Mouse (Mus musculus): ENCODE results near the gene Nktr. TPM values are rescaled to one million over a fixed set of nuclear protein-coding genes. Genes with fewer than 3 reads are reported as not detected.

Nktr gene
- polyA plus RNA-seq (2014; fragmentation: Nextera tagmentation; extraction: Ambion mirVana), result 59.6 and 83.7 TPM in 2 replicates

GRCm38 (mm10) chr9:121718792-121719318 lies at the start of gene Nktr:
Gene Nktr, plus strand, starts transcription at chr9:121719169.
- peak; percentile 99 for ATAC-seq (ENCODE audit: low FRiP score, low TSS enrichment)
- Histone ChIP-seq H3K4me2 (replicated peaks; ENCODE audit: low read depth, low read length) (peak within 1 kb of the TSS; percentile 91), H3K9ac (ENCODE audit: low read depth, low read length) (peak within 1 kb of the TSS; percentile 98), H3K27me3 (ENCODE audit: control insufficient read depth, insufficient read depth, low read length) (no peaks in the 10 kb centered on the region), H3K4me1 (ENCODE audit: control insufficient read depth, insufficient read depth, low read length) (peaks cover 4% of the 10 kb centered on the region; the same call in 1 of the 2 replicates), H3K36me3 (ENCODE audit: control insufficient read depth, insufficient read depth, low read length) (no peaks in the 10 kb centered on the region), H3K27ac (ENCODE audit: low read depth, low read length) (peak within 1 kb of the TSS; percentile 95), H3K4me3 (ENCODE audit: low read length) (peak within 1 kb of the TSS; percentile 93), H3K9me3 (ENCODE audit: control insufficient read depth, low read length) (no peaks in the 10 kb centered on the region)
- 0% methylated on average over 59 of the region's 61 CpGs for WGBS

- no peak overlapping the region for H3K27ac ChIP-seq (ENCODE audit: low read depth, low read length)
- H3K9ac ChIP-seq (ENCODE audit: low read depth, low read length), result peak overlapping the region; percentile 45
- H3K27me3 ChIP-seq (ENCODE audit: control insufficient read depth, insufficient read depth, low read length), result peaks cover 30% of the 10 kb centered on the region
- peak; percentile 75 for ATAC-seq (ENCODE audit: low FRiP score, low TSS enrichment)
- peak overlapping the region; percentile 30 for H3K4me3 ChIP-seq (ENCODE audit: low read length)
- H3K4me1 ChIP-seq (ENCODE audit: control insufficient read depth, insufficient read depth, low read length), result peaks cover 10% of the 10 kb centered on the region; the same call in 1 of the 2 replicates
- no peaks in the 10 kb centered on the region for H3K36me3 ChIP-seq (ENCODE audit: control insufficient read depth, insufficient read depth, low read length)
- peak overlapping the region; percentile 55 for H3K4me2 ChIP-seq (replicated peaks; ENCODE audit: low read depth, low read length)
- under 1% methylated on average over 28 of the region's 28 CpGs for WGBS
- no peaks in the 10 kb centered on the region for H3K9me3 ChIP-seq (ENCODE audit: control insufficient read depth, low read length)
Measured at GRCm38 (mm10) chr9:121669348-121669791, 49.6 kb upstream of the Nktr start.

DNA sequence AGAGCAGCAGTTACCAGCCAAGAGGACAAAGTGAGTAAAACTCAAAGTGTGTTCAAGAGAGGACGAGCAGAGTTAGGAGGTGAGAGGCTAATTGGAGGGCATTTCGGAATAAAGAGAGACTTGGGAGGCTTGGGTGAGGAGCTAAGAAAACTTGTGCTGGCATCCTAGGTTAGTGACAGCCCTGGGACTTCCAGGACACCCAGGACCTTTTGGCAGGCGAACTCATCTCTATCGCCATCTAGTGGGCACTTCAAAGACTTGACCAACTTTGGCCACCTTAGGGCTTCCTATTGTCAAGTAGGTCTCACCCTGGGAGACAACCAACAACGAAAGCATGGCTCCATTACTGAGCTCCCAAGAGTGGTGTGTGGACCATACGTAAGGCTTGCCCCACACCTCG lies 47.7 kb upstream of the Nktr start:
- no peaks in the 10 kb centered on the region for H3K36me3 ChIP-seq (ENCODE audit: control insufficient read depth, insufficient read depth, low read length)
- H3K9me3 ChIP-seq (ENCODE audit: control insufficient read depth, low read length), result no peaks in the 10 kb centered on the region
- no peak overlapping the region for H3K9ac ChIP-seq (ENCODE audit: low read depth, low read length)
- H3K4me2 ChIP-seq (replicated peaks; ENCODE audit: low read depth, low read length), result no peak overlapping the region
- H3K4me1 ChIP-seq (ENCODE audit: control insufficient read depth, insufficient read depth, low read length), result peaks cover 10% of the 10 kb centered on the region; the same call in 1 of the 2 replicates
- peaks cover 30% of the 10 kb centered on the region for H3K27me3 ChIP-seq (ENCODE audit: control insufficient read depth, insufficient read depth, low read length)
- H3K4me3 ChIP-seq (ENCODE audit: low read length), result no peak overlapping the region
- 27% methylated on average over 7 of the region's 7 CpGs for WGBS
- no peak overlapping the region for H3K27ac ChIP-seq (ENCODE audit: low read depth, low read length)
- no peak for ATAC-seq (ENCODE audit: low FRiP score, low TSS enrichment)

DNA sequence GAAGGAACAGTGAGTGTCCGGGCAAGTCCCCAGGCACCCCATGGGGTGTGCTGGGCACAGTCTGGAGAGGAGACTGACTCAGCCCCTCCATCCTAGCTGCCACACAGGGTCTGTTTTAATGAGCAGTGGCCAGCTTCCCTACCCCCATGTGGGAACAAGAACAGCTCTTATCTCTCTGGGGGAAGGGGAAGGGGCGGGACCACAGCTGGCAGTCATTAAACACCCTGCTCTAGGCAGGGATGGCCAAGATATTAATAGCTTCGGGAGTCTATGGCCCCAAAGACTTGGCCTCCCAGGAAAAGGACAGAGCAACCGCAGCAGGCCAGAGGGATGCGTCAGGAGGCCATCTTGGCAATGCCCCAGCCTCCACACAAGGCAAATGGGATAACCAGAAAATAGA lies 46.7 kb upstream of the Nktr start:
- 53% methylated on average over 5 of the region's 5 CpGs for WGBS
- Histone ChIP-seq H3K4me3 (ENCODE audit: low read length) (no peak overlapping the region), H3K4me1 (ENCODE audit: control insufficient read depth, insufficient read depth, low read length) (peaks cover 5% of the 10 kb centered on the region; the same call in 1 of the 2 replicates), H3K9ac (ENCODE audit: low read depth, low read length) (no peak overlapping the region), H3K36me3 (ENCODE audit: control insufficient read depth, insufficient read depth, low read length) (no peaks in the 10 kb centered on the region), H3K27ac (ENCODE audit: low read depth, low read length) (no peak overlapping the region), H3K27me3 (ENCODE audit: control insufficient read depth, insufficient read depth, low read length) (peaks cover 30% of the 10 kb centered on the region; the same call in 1 of the 2 replicates), H3K9me3 (ENCODE audit: control insufficient read depth, low read length) (no peaks in the 10 kb centered on the region), H3K4me2 (replicated peaks; ENCODE audit: low read depth, low read length) (no peak overlapping the region)
- ATAC-seq (ENCODE audit: low FRiP score, low TSS enrichment), result no peak

DNA sequence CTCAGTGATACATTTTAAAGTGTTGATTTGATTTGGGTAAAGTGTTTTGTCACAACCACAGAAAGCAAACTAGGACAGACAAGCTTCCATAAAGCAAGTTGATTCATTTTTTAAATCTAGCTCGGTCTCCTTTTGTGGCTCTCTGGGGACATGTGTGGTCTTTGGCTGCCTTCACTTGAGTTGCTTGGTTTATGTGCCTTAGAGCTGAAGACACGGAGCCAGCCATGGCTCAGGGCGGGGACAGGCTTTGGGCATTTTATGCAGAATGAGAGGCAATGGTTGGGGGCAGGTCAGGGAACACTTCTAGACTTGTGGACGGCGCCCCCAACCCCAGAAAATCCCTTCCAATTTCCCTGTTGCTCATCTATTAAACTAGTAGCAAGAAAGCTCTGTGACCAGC lies 45.3 kb upstream of the Nktr start:
- H3K27ac ChIP-seq (ENCODE audit: low read depth, low read length), result no peak overlapping the region
- peaks cover 5% of the 10 kb centered on the region; the same call in 1 of the 2 replicates for H3K4me1 ChIP-seq (ENCODE audit: control insufficient read depth, insufficient read depth, low read length)
- H3K36me3 ChIP-seq (ENCODE audit: control insufficient read depth, insufficient read depth, low read length), result no peaks in the 10 kb centered on the region
- no peak for ATAC-seq (ENCODE audit: low FRiP score, low TSS enrichment)
- H3K4me2 ChIP-seq (replicated peaks; ENCODE audit: low read depth, low read length), result no peak overlapping the region
- H3K9me3 ChIP-seq (ENCODE audit: control insufficient read depth, low read length), result no peaks in the 10 kb centered on the region
- no peak overlapping the region for H3K4me3 ChIP-seq (ENCODE audit: low read length)
- WGBS, result 78% methylated on average over 5 of the region's 5 CpGs
- peaks cover 19% of the 10 kb centered on the region; the same call in 1 of the 2 replicates for H3K27me3 ChIP-seq (ENCODE audit: control insufficient read depth, insufficient read depth, low read length)
- no peak overlapping the region for H3K9ac ChIP-seq (ENCODE audit: low read depth, low read length)

- Histone ChIP-seq H3K4me3 (ENCODE audit: low read length) (no peak overlapping the region), H3K4me1 (ENCODE audit: control insufficient read depth, insufficient read depth, low read length) (no peaks in the 10 kb centered on the region), H3K27ac (ENCODE audit: low read depth, low read length) (no peak overlapping the region), H3K27me3 (ENCODE audit: control insufficient read depth, insufficient read depth, low read length) (peaks cover 9% of the 10 kb centered on the region; the same call in 1 of the 2 replicates), H3K9ac (ENCODE audit: low read depth, low read length) (no peak overlapping the region), H3K4me2 (replicated peaks; ENCODE audit: low read depth, low read length) (no peak overlapping the region), H3K9me3 (ENCODE audit: control insufficient read depth, low read length) (no peaks in the 10 kb centered on the region), H3K36me3 (ENCODE audit: control insufficient read depth, insufficient read depth, low read length) (no peaks in the 10 kb centered on the region)
- 63% methylated on average over 9 of the region's 9 CpGs for WGBS
- ATAC-seq (ENCODE audit: low FRiP score, low TSS enrichment), result no peak
Measured at GRCm38 (mm10) chr9:121675011-121675410, 44.0 kb upstream of the Nktr start.

- ATAC-seq (ENCODE audit: low FRiP score, low TSS enrichment), result no peak
- no peaks in the 10 kb centered on the region for H3K9me3 ChIP-seq (ENCODE audit: control insufficient read depth, low read length)
Measured at GRCm38 (mm10) chr9:121675556-121675955, 43.4 kb upstream of the Nktr start.

DNA sequence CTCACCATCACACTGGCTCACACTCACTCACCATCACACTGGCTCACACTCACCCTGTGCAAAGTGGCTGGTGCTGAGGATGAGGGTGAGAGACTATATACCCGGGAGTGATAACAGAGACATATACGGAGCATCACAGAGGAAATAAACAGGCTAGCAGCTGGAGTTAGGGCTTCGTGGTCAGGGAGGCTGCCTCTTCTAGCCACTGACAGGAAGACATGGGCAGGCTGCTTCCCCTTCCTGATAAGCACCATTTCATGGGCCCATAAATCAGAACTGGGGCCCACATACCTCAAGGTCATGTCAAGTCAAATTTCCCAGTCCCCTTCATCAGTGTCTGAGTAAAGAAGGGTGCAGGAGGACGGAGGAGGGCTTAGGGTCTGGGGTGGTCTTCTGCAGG lies 41.9 kb upstream of the Nktr start:
- H3K36me3 ChIP-seq (ENCODE audit: control insufficient read depth, insufficient read depth, low read length), result no peaks in the 10 kb centered on the region
- 43% methylated on average over 4 of the region's 4 CpGs for WGBS
- no peak overlapping the region for H3K9ac ChIP-seq (ENCODE audit: low read depth, low read length)
- H3K4me2 ChIP-seq (replicated peaks; ENCODE audit: low read depth, low read length), result no peak overlapping the region
- H3K27ac ChIP-seq (ENCODE audit: low read depth, low read length), result no peak overlapping the region
- no peaks in the 10 kb centered on the region for H3K9me3 ChIP-seq (ENCODE audit: control insufficient read depth, low read length)
- no peaks in the 10 kb centered on the region for H3K27me3 ChIP-seq (ENCODE audit: control insufficient read depth, insufficient read depth, low read length)
- H3K4me3 ChIP-seq (ENCODE audit: low read length), result no peak overlapping the region
- no peak for ATAC-seq (ENCODE audit: low FRiP score, low TSS enrichment)
- H3K4me1 ChIP-seq (ENCODE audit: control insufficient read depth, insufficient read depth, low read length), result no peaks in the 10 kb centered on the region

More at GRCm38 (mm10) chr9:121675556-121675955, 43.4 kb upstream of the Nktr start:
- H3K4me3 ChIP-seq (ENCODE audit: low read length), result no peak overlapping the region
- H3K27ac ChIP-seq (ENCODE audit: low read depth, low read length), result no peak overlapping the region
- peaks cover 6% of the 10 kb centered on the region; the same call in 1 of the 2 replicates for H3K27me3 ChIP-seq (ENCODE audit: control insufficient read depth, insufficient read depth, low read length)
- WGBS, result 71% methylated on average over 2 of the region's 2 CpGs
- no peak overlapping the region for H3K9ac ChIP-seq (ENCODE audit: low read depth, low read length)
- H3K36me3 ChIP-seq (ENCODE audit: control insufficient read depth, insufficient read depth, low read length), result no peaks in the 10 kb centered on the region
- H3K4me1 ChIP-seq (ENCODE audit: control insufficient read depth, insufficient read depth, low read length), result no peaks in the 10 kb centered on the region
- H3K4me2 ChIP-seq (replicated peaks; ENCODE audit: low read depth, low read length), result no peak overlapping the region

DNA sequence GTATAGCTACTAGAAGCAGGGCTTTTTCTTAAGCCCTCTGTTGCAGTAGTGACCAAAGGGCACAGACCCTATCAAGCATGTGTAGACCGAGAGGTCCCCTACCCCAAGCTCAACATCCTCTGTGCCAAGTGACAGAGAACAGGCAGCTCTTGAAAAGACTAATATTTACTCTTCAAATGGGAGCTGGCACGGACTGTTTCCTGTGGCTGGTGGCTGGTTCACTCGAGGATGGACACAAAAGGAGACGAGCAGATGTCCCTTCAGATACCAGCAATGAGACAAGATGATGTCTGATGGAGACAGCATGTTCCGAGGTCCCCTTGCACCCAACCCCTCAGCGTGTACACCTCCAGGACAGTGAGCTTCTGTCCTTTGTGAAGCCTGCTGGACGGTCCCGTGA lies 41.5 kb upstream of the Nktr start:
- Histone ChIP-seq H3K27ac (ENCODE audit: low read depth, low read length) (no peak overlapping the region), H3K36me3 (ENCODE audit: control insufficient read depth, insufficient read depth, low read length) (no peaks in the 10 kb centered on the region), H3K4me2 (replicated peaks; ENCODE audit: low read depth, low read length) (no peak overlapping the region), H3K27me3 (ENCODE audit: control insufficient read depth, insufficient read depth, low read length) (no peaks in the 10 kb centered on the region), H3K4me3 (ENCODE audit: low read length) (no peak overlapping the region), H3K4me1 (ENCODE audit: control insufficient read depth, insufficient read depth, low read length) (no peaks in the 10 kb centered on the region), H3K9me3 (ENCODE audit: control insufficient read depth, low read length) (no peaks in the 10 kb centered on the region), H3K9ac (ENCODE audit: low read depth, low read length) (no peak overlapping the region)
- ATAC-seq (ENCODE audit: low FRiP score, low TSS enrichment), result no peak
- WGBS, result 61% methylated on average over 8 of the region's 8 CpGs

Measured in kidney, embryonic 14.5 days (tissue).